Mouse (Mus musculus) left cerebral cortex, adult 9 months (tissue): Measurements from ENCODE around the gene Rhot1.
"Not testable (repeated sequence)": the region's sequence is repeated elsewhere in the genome, so short reads cannot be mapped to it uniquely, and the experiment has no call there.

Experiments
- DNase-seq, 2 experiments: peaks; one replicate each; pipeline ENCODE4 v3.0.0; 2022; ENCODE audit warnings: low spot score in 2 of 2

Rhot1 gene

DNA sequence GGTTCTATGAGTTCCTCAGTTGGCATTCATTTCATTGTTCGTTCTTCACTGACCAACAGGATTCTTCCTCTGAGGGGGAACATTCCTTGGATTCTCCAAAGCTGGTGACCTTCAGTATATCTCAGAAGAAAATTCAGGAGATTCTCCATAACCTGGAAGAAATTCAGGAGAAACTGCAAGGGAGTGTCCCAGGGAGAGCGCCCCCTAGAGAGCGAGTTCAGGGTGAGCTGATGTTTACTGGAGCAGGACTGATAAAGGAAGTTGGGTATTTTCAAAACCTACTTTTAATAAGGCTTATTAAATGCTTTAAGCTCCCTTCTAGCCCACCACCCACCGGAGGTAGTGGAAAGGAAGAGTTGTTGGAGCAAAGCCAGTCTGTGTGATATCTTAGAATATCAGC lies 15.0 kb upstream of the Rhot1 start:
- no peak for DNase-seq

DNA sequence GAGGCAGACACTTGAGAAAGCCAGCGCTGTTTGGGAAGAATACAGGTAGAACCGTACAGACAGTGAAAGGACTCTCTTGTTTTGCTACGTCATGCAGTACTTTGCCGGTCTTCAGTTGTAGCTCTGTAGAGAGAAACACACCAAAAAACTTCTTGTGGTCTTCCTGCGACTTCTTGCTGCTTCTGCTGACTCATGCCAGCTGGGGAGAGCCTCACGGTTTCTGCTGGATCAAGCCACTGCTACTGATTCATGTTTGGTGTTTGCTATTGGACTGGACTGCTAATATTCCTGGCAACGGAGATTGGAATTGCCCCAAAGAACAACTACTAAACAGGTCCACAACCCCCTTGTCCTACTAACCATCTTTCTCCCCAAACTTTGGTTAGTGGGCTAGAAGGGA lies 12.5 kb upstream of the Rhot1 start:
- no peak for DNase-seq

DNA sequence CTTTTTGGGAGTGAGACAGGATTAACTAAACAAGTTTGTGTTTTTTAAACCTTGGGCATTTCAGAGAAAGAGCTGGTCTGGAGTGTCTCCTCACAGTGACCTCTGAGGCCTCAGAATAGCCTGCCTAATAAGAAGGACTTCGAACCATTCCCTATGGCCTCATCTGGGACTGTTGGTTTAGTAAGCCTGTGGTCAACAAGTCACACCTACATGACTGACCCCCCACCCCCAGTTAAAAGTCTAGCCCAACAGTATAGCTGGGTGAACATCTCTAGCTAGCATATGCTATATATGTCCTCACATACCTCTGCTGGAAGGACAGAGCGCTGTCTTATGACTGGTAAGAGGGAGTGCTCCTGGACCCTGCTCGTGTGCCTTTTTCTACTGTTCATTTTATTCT lies 9.5 kb upstream of the Rhot1 start:
- DNase-seq: no peak

DNA sequence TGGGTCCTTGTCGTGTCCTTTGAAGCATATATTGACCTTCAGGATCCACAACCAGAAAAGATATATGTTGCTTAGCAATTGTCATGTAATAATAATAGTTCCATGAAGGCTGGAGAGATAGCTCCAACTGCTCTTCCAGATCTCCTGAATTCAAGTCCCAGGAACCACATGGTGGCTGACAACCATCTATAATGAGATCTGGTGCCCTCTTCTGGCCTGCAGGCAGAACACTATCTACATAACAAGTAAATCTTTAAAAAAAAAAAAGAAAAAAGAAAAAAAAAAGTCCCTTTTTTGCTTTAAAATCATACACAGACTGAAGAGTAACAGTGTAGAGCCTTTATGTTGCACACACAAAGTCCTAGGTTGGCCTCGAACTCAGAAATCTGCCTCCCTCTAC lies 9.0 kb upstream of the Rhot1 start:
- no peak for DNase-seq

DNA sequence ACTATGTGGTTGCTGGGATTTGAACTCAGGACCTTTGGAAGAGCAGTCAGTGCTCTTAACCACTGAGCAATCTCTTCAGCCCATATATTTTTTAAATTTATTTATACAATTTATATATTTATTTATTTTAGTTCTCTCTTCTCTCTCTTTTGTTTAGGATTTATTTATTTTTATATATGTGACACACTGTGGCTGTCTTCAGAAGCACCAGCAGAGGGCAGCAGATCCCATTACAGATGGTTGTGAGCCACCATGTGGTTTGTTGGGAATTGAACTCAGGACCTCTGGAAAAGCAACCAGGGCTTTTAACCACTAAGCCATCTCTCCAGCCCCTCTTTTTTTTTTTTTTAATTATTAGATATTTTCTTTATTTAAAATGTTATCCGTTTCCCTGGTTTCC lies 8.5 kb upstream of the Rhot1 start:
- no peak for DNase-seq

DNA sequence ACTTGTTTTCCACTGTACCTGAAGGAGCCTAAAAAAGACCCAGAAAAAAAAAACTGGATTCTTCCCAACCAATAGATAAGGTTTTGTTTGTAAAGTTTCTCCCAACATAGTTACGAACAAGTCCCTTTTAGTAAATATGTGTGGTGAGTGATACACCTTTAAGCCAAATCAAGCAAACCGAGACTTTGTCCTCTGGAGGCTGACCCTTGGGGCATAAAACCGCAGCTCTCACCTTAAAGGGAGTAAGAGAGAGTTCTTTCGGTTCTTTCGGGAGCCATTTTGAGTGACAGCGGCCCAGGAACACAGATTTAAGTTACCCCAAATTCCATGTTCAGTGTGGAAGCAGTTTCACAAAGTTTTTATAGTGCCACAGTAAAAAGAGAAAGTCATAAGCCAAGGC lies 6.5 kb upstream of the Rhot1 start:
- DNase-seq: no peak

DNA sequence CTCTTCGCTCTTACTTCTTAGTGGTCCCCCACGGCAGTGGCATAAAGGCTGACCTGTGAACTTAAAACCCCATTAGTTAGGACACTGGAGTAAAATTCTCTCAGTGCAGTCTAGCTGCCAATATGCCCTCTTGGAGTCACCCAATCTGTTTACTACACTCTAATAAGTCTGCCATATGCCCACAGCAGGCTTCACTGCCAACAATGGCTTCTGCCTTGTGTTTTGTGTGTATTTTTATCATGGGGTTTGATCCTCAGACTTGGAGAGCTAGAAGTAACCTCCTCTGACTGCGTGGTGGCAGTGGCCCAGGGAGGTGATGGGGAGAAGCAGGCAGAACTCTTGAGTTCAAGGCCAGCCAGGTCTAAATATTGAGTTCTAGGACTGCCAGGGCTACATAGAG lies 4.8 kb upstream of the Rhot1 start:
- DNase-seq: no peak

DNA sequence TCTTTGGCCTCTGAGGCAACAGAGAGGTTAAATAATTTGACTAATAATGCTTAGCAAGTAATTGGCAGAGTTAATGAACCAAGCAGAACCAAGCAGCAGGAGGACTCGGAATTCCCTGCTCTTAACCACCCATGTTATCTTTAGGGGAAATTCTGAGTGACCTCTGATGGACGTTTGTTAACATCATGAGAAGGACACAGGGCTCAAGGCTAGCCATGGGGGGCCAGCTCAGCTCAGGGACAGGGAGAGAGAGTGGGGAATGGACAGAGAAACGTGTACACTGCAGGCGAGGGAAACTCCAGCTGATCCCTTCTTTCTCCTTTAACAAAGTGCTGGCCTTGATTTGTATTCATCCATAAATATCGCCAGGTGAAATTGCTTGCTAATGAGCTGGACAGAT lies 3.9 kb upstream of the Rhot1 start:
- no peak for DNase-seq

DNA sequence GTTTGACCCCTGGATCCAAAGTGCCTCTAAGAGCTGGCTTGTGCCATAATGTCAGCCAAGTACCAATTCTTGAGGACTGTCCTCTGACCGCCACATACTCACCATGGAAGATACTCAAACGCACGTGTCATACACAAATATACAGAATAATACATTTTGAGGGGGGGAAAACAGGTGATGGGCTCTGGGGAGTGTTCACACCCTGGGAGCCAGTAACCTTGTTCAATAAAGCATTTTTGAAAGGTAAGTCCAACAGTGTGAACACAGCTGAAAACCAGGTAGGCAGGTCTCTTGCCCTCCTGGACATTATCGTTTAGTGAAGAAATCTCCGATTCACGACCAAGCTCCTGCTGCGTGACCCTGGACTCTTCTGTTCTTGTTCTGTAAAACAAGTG lies 357 bp upstream of the Rhot1 start:
- DNase-seq: no peak

DNA sequence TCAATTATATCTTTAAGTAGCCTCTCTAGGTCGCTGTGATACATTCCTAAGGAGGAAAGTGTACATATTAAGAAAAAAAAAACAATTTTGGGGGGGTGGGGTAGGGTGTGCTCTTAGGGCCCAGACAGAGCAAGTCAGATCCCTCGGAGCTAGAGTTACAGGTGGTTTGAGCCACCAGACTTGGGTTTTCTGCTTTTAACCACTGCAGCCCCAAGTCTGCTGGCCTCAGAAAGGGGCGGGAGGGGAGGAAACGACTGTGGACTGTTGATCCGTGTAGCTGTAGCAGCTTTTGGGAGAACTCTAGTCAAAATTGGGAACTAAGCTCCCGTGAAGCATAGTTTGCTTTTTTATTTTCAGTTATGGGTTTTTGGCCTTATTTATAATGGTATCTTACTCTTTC lies 1.5 kb downstream of the Rhot1 start:
- DNase-seq: no peak

DNA sequence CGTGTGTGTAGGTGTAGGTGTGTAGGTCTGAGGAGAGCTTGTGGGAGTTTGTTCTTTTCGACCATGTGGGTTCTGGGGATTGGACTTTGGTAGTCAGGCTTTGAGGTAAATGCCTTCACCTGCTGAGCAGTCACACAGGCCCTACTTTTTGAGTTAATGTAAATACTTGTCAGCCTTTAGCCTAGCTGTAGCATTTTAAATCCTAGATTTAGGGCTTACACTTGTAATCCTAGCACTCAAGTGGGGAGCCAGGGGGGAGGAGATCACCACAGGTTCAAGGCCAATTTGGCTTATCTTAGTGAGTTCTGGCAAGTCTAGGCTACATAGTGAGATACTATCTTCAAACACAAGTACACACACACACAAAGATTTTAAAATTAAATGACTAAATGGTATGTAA lies 3.5 kb downstream of the Rhot1 start:
- no peak for DNase-seq

DNA sequence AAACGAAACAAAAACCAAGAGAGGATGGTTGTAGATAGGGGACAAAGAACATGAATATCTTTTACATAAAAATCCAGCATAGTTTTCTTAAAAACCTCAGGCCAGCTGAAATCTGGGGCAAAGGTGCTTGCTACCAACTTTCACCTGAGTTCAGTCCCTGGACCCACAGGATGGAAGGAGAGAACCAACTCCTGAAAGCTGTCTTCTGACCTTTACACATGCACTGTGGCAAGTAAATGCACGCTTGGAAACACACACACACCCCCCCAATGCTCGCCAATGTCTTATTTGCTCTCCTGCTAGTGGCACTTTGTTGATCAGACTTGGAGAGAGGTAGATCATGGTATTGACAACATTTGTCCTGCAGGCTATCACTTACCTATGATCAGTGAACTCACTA lies 6.5 kb downstream of the Rhot1 start:
- no peak for DNase-seq

DNA sequence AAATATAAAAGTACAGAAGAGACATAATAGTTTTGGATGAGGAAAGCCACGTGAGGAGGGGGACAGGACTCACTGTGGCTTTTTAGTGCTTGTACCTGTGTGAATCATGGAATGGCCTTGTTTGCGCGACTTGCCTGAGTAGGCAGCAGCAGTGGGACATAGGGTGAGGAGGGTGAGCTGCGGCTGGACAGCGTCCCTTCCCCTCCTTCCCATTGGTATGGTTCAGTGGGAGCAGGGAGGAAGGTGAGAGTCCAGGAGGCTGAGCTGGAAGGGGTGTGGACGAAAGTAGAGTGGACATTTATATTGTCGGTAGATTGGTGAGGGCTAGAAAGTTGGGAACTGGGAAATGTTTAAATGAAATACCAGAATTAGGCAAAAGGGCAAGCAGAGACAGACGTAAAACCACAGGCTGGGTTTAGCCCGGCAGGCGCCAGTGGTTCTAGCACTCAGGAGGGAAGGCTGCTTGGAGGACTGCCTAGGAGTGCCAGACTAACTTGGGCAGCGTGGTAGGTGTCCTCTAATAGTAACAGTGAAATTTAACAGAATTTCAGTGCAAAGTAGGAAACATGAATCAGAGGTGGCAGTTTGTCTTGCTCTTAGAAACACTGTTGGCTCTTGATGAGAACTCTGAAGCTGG lies 10.0 kb downstream of the Rhot1 start:
- DNase-seq: no peak

DNA sequence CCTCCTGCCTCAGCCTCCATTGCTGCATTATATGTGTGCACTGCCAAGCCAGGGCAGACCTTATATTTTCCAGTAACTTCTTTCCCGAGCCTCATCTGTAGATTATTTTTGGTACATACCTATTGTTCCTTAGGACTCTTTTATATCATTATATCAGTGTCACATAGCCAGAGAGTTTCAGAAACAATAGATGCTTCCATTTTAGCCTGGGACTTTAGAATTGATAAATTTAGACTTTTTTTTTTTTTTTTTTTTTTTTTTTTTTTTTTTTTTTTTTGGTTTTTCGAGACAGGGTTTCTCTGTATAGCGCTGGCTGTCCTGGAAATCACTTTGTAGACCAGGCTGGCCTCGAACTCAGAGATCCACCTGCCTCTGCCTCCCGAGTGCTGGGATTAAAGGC lies 21.2 kb downstream of the Rhot1 start:
- not testable (repeated sequence) for DNase-seq

DNA sequence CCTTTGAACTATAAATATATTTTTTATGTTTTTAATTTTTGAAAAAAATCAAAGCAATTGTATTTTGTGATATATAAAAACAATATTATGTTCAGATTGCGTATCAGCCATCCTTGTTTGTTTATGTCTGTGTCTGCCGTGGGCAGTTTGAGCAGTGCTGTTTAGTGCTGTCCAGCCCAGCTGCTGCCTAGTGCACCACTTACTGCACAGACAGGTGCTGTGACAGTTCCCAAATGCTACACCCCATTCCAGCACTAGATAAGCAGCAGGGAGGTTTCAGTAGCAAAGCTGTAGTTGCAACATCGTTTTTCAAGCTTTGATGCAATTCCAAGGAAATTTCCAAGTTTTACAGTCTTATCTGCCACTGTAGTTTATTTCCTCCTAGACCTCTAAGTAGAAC lies 28.5 kb downstream of the Rhot1 start:
- no peak for DNase-seq

DNA sequence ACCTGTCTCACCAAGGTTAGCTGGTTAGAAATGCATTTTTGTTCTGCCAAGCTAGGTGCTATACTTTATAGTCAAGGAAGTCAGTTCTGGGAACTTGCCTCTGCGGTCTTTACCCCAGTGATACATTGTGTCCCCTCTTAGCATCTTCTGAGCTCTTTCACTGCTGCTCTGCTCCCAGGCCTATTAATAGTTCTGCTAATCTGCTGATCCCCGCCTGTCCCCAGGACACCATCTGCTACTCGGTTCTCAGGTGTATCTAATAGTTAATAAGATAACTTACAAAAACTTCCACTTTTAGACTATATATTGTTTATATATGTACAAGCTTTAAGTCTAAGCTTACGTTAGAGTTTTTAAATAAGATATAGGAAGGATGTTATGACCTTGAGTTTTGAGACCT lies 29.5 kb downstream of the Rhot1 start:
- no peak for DNase-seq

DNA sequence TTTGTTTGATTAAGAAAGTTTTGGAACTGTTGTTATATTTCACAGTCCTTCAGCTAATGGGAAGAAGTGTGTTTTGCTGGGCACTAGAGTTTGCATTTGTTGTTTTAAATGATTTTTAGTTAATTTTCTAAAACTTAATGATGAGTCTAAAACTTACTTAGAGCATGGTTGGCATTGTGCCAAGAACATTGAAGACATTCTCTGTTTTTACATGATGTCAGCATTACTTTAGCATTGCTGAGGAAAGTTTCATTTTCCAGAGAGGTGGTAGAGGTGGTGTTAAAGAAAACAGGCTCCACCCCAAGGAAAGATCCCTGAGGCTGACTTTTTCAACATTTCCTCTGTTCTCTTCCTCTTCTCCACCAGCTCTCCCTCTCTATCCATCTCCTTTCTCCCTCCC lies 38.2 kb downstream of the Rhot1 start:
- no peak for DNase-seq

DNA sequence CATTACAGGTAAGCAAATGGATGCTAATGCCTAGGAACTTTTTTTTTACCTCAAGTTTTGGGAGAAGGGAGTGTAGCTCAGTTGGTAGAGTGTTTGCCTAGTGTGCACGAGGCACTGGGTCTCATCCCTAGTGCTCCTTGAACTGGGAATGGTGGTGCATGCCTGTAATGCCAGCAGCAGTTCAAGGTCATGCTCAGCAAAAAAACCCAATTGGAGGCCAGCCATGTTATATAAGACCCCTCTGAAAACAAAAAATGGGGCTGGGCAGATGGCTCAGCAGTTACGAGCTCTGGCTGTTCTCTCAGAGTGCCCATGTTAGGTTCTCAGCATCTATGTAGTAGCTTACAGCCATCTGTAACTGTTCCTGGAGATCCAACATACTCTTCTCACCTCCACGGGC lies 39.7 kb downstream of the Rhot1 start:
- DNase-seq: no peak

DNA sequence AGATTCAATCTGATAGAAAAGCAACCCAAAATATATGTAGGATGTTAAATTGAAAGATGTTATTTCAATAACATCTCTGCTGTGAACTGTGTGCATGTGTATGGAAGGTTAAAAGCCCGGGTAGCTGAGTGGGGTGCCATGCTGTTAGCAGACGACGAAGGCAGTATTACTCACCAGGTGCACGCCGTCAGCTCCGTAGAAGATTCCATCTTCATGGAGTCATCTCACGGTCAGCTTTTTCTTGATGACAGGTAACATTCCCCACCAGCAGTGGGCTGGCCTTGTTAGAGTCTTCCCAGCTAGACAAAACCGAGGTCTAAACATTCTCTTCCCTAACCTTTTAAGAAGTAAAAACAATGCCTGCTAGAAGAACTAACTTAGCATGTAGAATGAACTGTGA lies 55.3 kb downstream of the Rhot1 start:
- no peak for DNase-seq

DNA sequence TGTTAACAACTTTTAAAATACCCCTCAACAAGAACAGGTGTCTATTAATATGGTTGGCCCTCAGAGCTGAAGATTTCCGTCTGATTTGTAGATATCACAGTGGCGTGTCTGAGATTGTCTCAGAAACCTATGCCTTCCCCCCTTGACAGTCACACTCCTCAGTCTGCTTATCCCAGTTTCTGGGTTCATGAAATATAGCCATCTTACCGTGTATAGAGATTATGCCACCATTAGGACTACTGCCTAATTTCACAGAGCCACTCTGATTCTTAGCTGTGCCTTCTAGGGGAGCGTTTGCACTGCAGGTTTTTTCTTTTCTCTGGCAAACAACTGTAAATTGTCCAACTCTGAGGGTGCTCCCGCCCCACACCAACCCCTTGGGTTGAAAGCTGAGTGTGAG lies 62.3 kb downstream of the Rhot1 start:
- no peak for DNase-seq

DNA sequence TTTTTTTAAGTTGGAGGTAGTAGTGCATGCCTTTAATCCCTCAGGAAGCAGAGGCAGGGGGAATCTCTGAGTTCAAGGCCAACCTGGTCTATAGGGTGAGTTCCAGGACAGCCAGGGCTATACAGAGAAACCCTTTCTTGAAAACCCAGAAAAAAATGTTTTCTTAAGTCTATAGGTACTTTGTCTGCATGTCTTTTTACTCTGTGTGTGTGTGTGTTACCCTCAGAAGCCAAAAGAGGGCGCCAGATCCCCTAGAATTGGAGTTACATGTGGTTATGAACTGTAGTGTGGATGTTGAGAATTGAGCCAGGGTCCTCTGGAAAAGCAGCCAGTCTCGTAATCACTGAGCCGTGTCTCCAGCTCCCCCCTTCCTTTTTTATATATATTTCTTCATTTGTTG lies 66.2 kb downstream of the Rhot1 start:
- DNase-seq: no peak

DNA sequence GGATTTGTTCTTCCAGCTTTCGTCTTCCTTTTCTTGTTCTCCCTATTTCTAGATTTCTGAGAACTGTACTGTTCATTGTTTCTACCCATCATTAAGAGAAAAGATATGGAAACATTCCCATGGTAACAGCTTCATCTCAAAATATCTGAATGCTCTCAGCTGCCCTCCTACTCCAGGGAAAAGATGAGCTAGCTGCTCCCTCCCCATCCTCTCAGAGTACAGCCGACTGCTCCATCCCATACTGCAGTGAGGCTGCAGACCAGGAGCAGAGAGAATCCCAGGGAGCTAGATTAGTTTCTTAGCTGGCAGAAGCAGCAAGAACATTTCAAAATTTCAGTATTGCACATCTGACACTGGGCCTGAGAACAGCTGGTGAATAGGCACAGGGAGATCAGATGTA lies 69.2 kb downstream of the Rhot1 start:
- DNase-seq: no peak

DNA sequence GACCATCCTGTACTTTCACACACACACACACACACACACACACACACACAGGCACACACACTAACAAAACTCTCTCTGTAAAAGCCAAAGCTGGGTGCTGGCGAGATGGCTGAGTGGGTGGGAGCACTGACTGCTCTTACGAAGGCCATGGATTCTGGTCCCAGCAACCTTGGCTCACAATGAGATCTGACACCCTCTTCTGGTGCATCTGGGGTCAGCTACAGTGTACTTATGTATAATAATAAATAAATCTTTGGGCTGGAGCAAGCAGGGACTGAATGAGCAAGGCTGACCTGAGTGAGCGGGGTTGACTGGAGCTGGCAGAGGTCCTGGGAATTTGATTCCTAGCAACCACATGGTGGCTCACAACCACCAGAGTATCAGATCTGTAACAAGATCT lies 75.0 kb downstream of the Rhot1 start:
- no peak for DNase-seq

DNA sequence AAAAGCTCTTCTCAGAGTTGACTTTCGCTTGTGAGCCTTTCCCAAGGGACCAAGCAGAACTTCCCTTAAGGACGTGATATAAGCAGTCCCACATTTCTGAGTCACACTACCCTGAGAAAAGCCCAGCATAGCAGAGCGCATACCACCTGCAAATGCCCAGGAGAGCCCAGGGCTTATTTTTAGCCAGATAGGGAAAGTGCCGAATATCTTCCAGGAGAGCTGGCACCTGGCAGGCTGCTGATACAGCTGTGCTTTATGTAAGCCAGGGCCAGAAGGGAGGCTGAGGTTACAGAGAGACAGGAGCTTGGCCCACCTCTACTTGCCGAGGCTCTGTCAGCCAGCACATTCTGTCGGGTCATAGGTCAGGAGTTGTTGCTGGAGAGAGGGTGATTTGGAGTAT lies 75.8 kb downstream of the Rhot1 start:
- no peak for DNase-seq

DNA sequence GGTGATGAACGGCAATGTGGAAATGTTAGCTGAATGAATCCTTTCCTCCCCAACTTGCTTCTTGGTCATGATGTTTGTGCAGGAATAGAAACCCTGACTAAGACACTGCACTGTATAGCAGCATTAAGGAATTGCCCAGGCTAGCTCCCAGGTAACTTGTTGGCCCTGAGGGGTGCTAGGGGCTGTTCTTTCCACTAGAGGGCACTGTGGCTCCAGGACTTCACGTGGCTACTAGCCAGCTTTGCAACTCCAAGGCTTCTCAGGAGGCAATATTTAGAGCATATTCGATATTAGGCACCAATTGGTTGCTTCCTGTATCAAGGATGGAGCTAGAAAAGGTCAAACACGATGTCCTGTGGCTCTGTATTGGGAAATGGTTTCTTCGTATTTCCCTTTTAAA lies 78.3 kb downstream of the Rhot1 start:
- DNase-seq: peak in 1 of 2 experiments; percentile 82
